Mouse (Mus musculus): ENCODE measurements around the gene Dbr1. TPM values are rescaled to one million over a fixed set of nuclear protein-coding genes. Genes with fewer than 3 reads are reported as not detected.
A peak's percentile ranks its signal among the peaks of the same experiment; 100 is the strongest.

Dbr1 gene
- total RNA-seq (2014; rRNA removed): 22.2 and 31.0 TPM in 2 replicates
- polyA plus RNA-seq (2015; fragmentation: Nextera tagmentation; extraction: Ambion mirVana): 26.0 and 31.7 TPM in 2 replicates

DNA sequence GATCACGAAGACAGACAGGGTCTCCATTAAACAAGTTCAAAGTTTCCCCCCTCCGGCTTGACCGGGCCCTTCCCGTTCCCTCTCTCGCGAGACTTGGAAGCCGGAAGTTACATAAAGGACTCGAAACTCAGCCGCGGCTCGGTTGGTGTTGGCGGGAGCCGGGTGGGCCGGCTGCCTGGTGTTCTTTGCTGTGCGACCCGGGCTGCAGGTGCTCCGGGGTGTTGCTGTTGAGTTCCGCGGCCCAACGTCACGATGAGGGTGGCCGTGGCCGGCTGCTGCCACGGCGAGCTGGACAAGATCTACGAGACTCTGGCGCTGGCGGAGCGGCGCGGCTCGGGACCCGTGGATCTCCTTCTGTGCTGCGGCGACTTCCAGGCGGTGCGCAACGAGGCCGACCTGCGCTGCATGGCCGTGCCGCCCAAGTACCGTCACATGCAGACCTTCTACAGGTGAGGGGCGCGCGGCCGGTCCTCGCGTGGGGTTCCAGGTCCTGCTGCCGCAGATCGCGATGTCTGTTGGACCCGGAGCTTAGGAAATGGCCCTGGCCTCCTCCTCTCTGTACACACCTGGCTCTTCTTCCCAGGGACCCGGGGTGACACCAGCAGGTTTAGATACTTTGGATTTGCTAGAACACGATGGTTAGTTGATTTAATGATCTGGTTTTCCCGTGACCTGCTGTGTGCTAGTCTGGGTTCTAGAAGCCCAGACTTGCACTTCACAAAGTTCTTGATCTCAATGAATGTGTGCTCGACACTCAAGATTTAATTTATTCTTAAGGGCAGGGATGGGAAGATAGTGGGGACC is at the start of gene Dbr1:
Gene Dbr1, plus strand, starts transcription at position 123 of the 804 bp plus-strand sequence.
- H3K27me3 ChIP-seq (ENCODE audit: insufficient read depth, low read length): no peaks in the 10 kb centered on the region
- WGBS: under 1% methylated on average over 56 of the region's 57 CpGs
- H3K36me3 ChIP-seq (ENCODE audit: insufficient read depth): no peaks in the 10 kb centered on the region
- H3K4me3 ChIP-seq (ENCODE audit: low read depth, low read length): peak within 1 kb of the TSS; percentile 94
- H3K9me3 ChIP-seq (ENCODE audit: low read length): no peaks in the 10 kb centered on the region
- no peaks in the 10 kb centered on the region for H3K4me1 ChIP-seq (ENCODE audit: insufficient read depth)
- TF ChIP-seq CTCF (IDR thresholded peaks at IDR 0.05; ENCODE audit: low read depth): no peak
- DNase-seq: peak; percentile 93
- H3K27ac ChIP-seq (ENCODE audit: low read depth, low read length): peak within 1 kb of the TSS; percentile 81
- peak; percentile 99 for ATAC-seq
- peak within 1 kb of the TSS; percentile 88 for H3K9ac ChIP-seq
- peak within 1 kb of the TSS; percentile 66 for H3K4me2 ChIP-seq (ENCODE audit: low read depth)

- peaks cover 62% of the 10 kb centered on the region for H3K36me3 ChIP-seq (ENCODE audit: insufficient read depth)
- no peak for DNase-seq
- H3K4me2 ChIP-seq (ENCODE audit: low read depth): no peak overlapping the region
- no peaks in the 10 kb centered on the region for H3K27me3 ChIP-seq (ENCODE audit: insufficient read depth, low read length)
- no peaks in the 10 kb centered on the region for H3K4me1 ChIP-seq (ENCODE audit: insufficient read depth)
- 92% methylated on average over 1 of the region's 1 CpGs for WGBS
- no peak overlapping the region for H3K27ac ChIP-seq (ENCODE audit: low read depth, low read length)
- H3K9ac ChIP-seq: no peak overlapping the region
- no peak for TF ChIP-seq CTCF (IDR thresholded peaks at IDR 0.05; ENCODE audit: low read depth)
- H3K4me3 ChIP-seq (ENCODE audit: low read depth, low read length): no peak overlapping the region
- no peak for ATAC-seq
- H3K9me3 ChIP-seq (ENCODE audit: low read length): no peaks in the 10 kb centered on the region
These were observed 43.7 kb upstream of the Dbr1 start for GRCm38 (mm10) chr9:99531865-99532264.

DNA sequence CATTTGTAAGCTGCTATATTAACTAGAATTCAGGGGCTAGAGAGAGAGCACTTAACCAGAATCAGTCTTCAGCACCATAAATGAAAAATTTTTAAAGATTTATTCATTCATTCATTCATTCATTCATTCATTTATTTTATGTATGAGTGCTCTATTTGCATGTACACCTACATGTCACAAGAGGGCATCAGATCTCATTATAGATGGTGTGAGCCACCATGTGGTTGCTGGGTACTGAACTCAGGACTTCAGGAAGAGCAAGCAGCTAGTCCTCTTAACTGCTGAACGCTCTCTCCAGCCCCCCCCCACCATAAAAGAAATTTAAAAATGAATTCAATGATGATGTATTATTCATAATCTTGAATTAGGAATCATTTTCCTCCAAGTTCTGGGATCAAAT is 29.3 kb upstream of the Dbr1 start:
- H3K4me1 ChIP-seq (ENCODE audit: insufficient read depth): no peaks in the 10 kb centered on the region
- no peak overlapping the region for H3K27ac ChIP-seq (ENCODE audit: low read depth, low read length)
- WGBS: 89% methylated on average over 1 of the region's 1 CpGs
- no peak for TF ChIP-seq CTCF (IDR thresholded peaks at IDR 0.05; ENCODE audit: low read depth)
- ATAC-seq (no peak), DNase-seq (no peak)
- no peak overlapping the region for H3K4me2 ChIP-seq (ENCODE audit: low read depth)
- no peak overlapping the region for H3K4me3 ChIP-seq (ENCODE audit: low read depth, low read length)
- H3K27me3 ChIP-seq (ENCODE audit: insufficient read depth, low read length): no peaks in the 10 kb centered on the region
- no peak overlapping the region for H3K9ac ChIP-seq
- no peaks in the 10 kb centered on the region for H3K9me3 ChIP-seq (ENCODE audit: low read length)
- H3K36me3 ChIP-seq (ENCODE audit: insufficient read depth): no peaks in the 10 kb centered on the region

GRCm38 (mm10) chr9:99552068-99552467 is 23.5 kb upstream of the Dbr1 start:
- no peaks in the 10 kb centered on the region for H3K27me3 ChIP-seq (ENCODE audit: insufficient read depth, low read length)
- H3K36me3 ChIP-seq (ENCODE audit: insufficient read depth): no peaks in the 10 kb centered on the region
- H3K9me3 ChIP-seq (ENCODE audit: low read length): no peaks in the 10 kb centered on the region
- WGBS: 86% methylated on average over 2 of the region's 2 CpGs
- H3K4me1 ChIP-seq (ENCODE audit: insufficient read depth): no peaks in the 10 kb centered on the region
- TF ChIP-seq CTCF (IDR thresholded peaks at IDR 0.05; ENCODE audit: low read depth): no peak
- ATAC-seq (no peak), DNase-seq (no peak)
- no peak overlapping the region for H3K4me3 ChIP-seq (ENCODE audit: low read depth, low read length)
- no peak overlapping the region for H3K9ac ChIP-seq
- no peak overlapping the region for H3K27ac ChIP-seq (ENCODE audit: low read depth, low read length)
- H3K4me2 ChIP-seq (ENCODE audit: low read depth): no peak overlapping the region

GRCm38 (mm10) chr9:99553049-99553448 is 22.6 kb upstream of the Dbr1 start:
- no peak for DNase-seq
- Histone ChIP-seq H3K9me3 (ENCODE audit: low read length) (no peaks in the 10 kb centered on the region), H3K4me1 (ENCODE audit: insufficient read depth) (no peaks in the 10 kb centered on the region), H3K4me2 (ENCODE audit: low read depth) (no peak overlapping the region), H3K4me3 (ENCODE audit: low read depth, low read length) (no peak overlapping the region), H3K9ac (no peak overlapping the region), H3K27ac (ENCODE audit: low read depth, low read length) (no peak overlapping the region), H3K36me3 (ENCODE audit: insufficient read depth) (no peaks in the 10 kb centered on the region), H3K27me3 (ENCODE audit: insufficient read depth, low read length) (no peaks in the 10 kb centered on the region)
- 77% methylated on average over 2 of the region's 2 CpGs for WGBS
- TF ChIP-seq CTCF (IDR thresholded peaks at IDR 0.05; ENCODE audit: low read depth): no peak
- ATAC-seq: no peak

- Histone ChIP-seq H3K27ac (ENCODE audit: low read depth, low read length) (no peak overlapping the region), H3K4me2 (ENCODE audit: low read depth) (no peak overlapping the region), H3K9ac (no peak overlapping the region), H3K27me3 (ENCODE audit: insufficient read depth, low read length) (no peaks in the 10 kb centered on the region), H3K36me3 (ENCODE audit: insufficient read depth) (no peaks in the 10 kb centered on the region), H3K4me3 (ENCODE audit: low read depth, low read length) (no peak overlapping the region), H3K9me3 (ENCODE audit: low read length) (no peaks in the 10 kb centered on the region), H3K4me1 (ENCODE audit: insufficient read depth) (no peaks in the 10 kb centered on the region)
- TF ChIP-seq CTCF (IDR thresholded peaks at IDR 0.05; ENCODE audit: low read depth): no peak
- DNase-seq: no peak
- no peak for ATAC-seq
These were observed 21.5 kb upstream of the Dbr1 start for GRCm38 (mm10) chr9:99554052-99554451.

DNA sequence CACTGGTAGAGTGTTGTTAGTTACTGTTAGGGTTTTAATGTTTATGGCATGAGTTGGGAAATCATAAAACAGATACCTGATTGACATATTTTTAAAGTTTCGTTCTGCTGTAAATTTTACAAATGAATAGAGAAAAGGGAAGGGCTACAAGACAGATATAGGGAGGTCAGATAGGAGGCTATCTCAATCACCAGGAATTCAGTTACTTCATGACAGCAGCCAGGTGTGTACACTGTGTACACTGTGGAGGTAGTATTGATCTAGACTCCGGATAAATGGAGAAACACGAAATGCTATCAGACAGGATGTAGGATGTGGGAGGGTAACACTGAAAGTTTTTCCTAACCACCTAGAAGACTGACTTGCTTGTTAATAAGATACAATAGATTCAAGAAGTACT is 20.3 kb upstream of the Dbr1 start:
- no peak overlapping the region for H3K4me3 ChIP-seq (ENCODE audit: low read depth, low read length)
- DNase-seq (no peak), ATAC-seq (no peak)
- H3K36me3 ChIP-seq (ENCODE audit: insufficient read depth): no peaks in the 10 kb centered on the region
- no peak overlapping the region for H3K9ac ChIP-seq
- no peaks in the 10 kb centered on the region for H3K9me3 ChIP-seq (ENCODE audit: low read length)
- no peaks in the 10 kb centered on the region for H3K4me1 ChIP-seq (ENCODE audit: insufficient read depth)
- no peak for TF ChIP-seq CTCF (IDR thresholded peaks at IDR 0.05; ENCODE audit: low read depth)
- no peak overlapping the region for H3K4me2 ChIP-seq (ENCODE audit: low read depth)
- no peak overlapping the region for H3K27ac ChIP-seq (ENCODE audit: low read depth, low read length)
- 97% methylated on average over 3 of the region's 3 CpGs for WGBS
- H3K27me3 ChIP-seq (ENCODE audit: insufficient read depth, low read length): no peaks in the 10 kb centered on the region
